Mouse (Mus musculus): ENCODE measurements around the gene Lrrc51.
"Not testable (repeated sequence)": the region's sequence is repeated elsewhere in the genome, so short reads cannot be mapped to it uniquely, and the experiment has no call there.

- not testable (repeated sequence) for TF ChIP-seq SMC3, HCFC1, MXI1 (IDR thresholded peaks at IDR 0.05; ENCODE audit: low read depth, low read length)
Observed at GRCm38 (mm10) chr7:101925892-101926291, 7.8 kb downstream of the Lrrc51 start.

All from CH12.LX (cell line).